Mouse (Mus musculus) megakaryocyte, embryonic 14.5 days (primary cell): ENCODE data around the gene Sptlc2. TPM values are rescaled to one million over a fixed set of nuclear protein-coding genes. Genes with fewer than 3 reads are reported as not detected.

Experiments used
- H3K27me3 ChIP-seq: replicated peaks from 2 replicates; pipeline ENCODE3; 2012; ENCODE audit warnings: inconsistent platforms
- H3K36me3 ChIP-seq: replicated peaks from 2 replicates; pipeline ENCODE3; 2012; ENCODE audit warnings: low read length, inconsistent platforms, mixed read lengths
- H3K4me1 ChIP-seq: 2 replicates; pipeline ENCODE4 v1.6.1; 2012; ENCODE audit warnings: inconsistent platforms
- H3K4me3 ChIP-seq: replicated peaks from 2 replicates; pipeline ENCODE3; 2012; ENCODE audit warnings: moderate library complexity, mild to moderate bottlenecking, inconsistent platforms
- H3K9me3 ChIP-seq: 2 replicates; pipeline ENCODE4 v1.6.1; 2012; ENCODE audit warnings: inconsistent platforms
- FLI1 ChIP-seq: IDR thresholded peaks from 2 replicates; pipeline ENCODE4 v1.6.1; 2012; ENCODE audit warnings: low read length, inconsistent platforms, mixed read lengths
- GATA1 ChIP-seq: IDR thresholded peaks from 3 replicates; pipeline ENCODE4 v1.6.1; 2012; ENCODE audit warnings: mixed read lengths, low read length, inconsistent platforms, borderline replicate concordance
- polyA plus RNA-seq: library from polyadenylated mRNA; stranded (reverse); fragments of >175 nt; gene quantifications from 2 replicates; pipeline ENCODE4 v1.2.3, GENCODE M21; 2012; ENCODE audit warnings: low replicate concordance; ENCODE audit not compliant: insufficient read depth

Sptlc2 gene
- polyA plus RNA-seq, 1 experiment: 44.0 TPM

GRCm38 (mm10) chr12:87274853-87275831 lies 113.0 kb downstream of the Sptlc2 start:
- Histone ChIP-seq H3K36me3 (peaks cover 76% of the 10 kb centered on the region), H3K4me1 (peaks cover 66% of the 10 kb centered on the region), H3K9me3 (no peaks in the 10 kb centered on the region), H3K4me3 (peak overlapping the region; percentile 9), H3K27me3 (no peaks in the 10 kb centered on the region)
- TF ChIP-seq FLI1 (no peak), GATA1 (no peak)

DNA sequence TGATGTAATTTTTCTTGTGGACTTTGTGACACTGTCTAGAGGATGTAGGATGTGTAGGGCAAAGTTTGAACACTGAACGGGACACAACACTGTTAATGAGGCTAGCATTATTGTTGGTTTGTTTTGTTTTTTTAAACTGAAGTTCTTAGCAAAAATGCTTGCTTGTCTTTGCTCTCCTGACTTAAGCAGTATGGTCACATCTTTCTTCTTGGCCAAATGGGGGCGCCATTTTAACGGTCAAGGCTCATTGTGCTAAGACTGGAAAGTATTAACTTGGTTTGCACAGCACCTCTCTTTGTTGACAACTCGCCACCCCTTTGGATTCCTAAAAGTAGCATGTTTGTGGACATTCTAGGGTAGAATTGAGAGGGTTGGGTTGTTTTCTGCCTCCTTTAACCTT lies 120.5 kb downstream of the Sptlc2 start:
- TF ChIP-seq FLI1: no peak
- no peak for TF ChIP-seq GATA1
- H3K36me3 ChIP-seq: peaks cover 62% of the 10 kb centered on the region

GRCm38 (mm10) chr12:87266827-87267603 lies 121.1 kb downstream of the Sptlc2 start:
- H3K4me3 ChIP-seq: peak overlapping the region; percentile 94
- peaks cover 36% of the 10 kb centered on the region for H3K4me1 ChIP-seq
- no peaks in the 10 kb centered on the region for H3K9me3 ChIP-seq
- H3K36me3 ChIP-seq: peaks cover 62% of the 10 kb centered on the region
- no peak for TF ChIP-seq FLI1
- TF ChIP-seq GATA1: no peak
- no peaks in the 10 kb centered on the region for H3K27me3 ChIP-seq

More for the DNA sequence above, 120.5 kb downstream of the Sptlc2 start:
- no peaks in the 10 kb centered on the region for H3K27me3 ChIP-seq
- H3K9me3 ChIP-seq: no peaks in the 10 kb centered on the region
- H3K4me3 ChIP-seq: peak overlapping the region; percentile 94
- H3K4me1 ChIP-seq: peaks cover 36% of the 10 kb centered on the region

GRCm38 (mm10) chr12:87266108-87266826 lies 121.9 kb downstream of the Sptlc2 start, which contains the start of the genes Vipas39 and Ahsa1:
TSS of gene Vipas39 (minus strand) at chr12:87266256.
TSS of gene Ahsa1 (plus strand) at chr12:87266479.
- Histone ChIP-seq H3K9me3 (no peaks in the 10 kb centered on the region), H3K36me3 (peaks cover 62% of the 10 kb centered on the region), H3K27me3 (no peaks in the 10 kb centered on the region), H3K4me3 (peak within 1 kb of the TSS; percentile 94), H3K4me1 (peaks cover 36% of the 10 kb centered on the region)
- TF ChIP-seq FLI1 (0 out of 2 replicates have a peak, but pooled peaks have one; percentile 68), GATA1 (no peak)

GRCm38 (mm10) chr12:87265444-87265843 lies 122.7 kb downstream of the Sptlc2 start:
- no peak for TF ChIP-seq GATA1
- peak overlapping the region; percentile 94 for H3K4me3 ChIP-seq
- H3K4me1 ChIP-seq: peaks cover 36% of the 10 kb centered on the region
- H3K36me3 ChIP-seq: peaks cover 62% of the 10 kb centered on the region
- no peaks in the 10 kb centered on the region for H3K27me3 ChIP-seq
- H3K9me3 ChIP-seq: no peaks in the 10 kb centered on the region

GRCm38 (mm10) chr12:87260562-87260961 lies 127.6 kb downstream of the Sptlc2 start:
- Histone ChIP-seq H3K4me3 (no peak overlapping the region), H3K36me3 (peaks cover 81% of the 10 kb centered on the region), H3K9me3 (no peaks in the 10 kb centered on the region), H3K27me3 (no peaks in the 10 kb centered on the region), H3K4me1 (peaks cover 25% of the 10 kb centered on the region)
- TF ChIP-seq GATA1 (no peak), FLI1 (no peak)

DNA sequence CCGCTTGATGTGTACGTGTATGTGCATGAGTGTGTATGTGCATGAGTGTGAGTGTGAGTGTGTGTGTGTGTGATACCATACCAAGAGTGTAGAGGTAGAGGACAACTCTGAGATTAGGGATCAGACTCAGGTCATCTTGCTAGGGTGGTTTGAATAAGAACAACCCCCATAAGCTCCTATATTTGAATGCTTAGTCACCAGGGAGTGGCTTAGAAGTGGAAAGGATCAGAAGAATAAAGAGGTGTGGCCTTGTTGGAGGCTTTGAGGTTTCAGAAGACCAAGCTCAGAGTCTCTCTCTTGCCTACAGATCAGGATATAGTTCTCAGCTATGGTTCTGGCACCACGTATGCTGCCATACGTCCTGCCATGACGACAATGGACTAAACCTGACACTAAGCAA lies 131.5 kb downstream of the Sptlc2 start:
- H3K4me1 ChIP-seq: peaks cover 13% of the 10 kb centered on the region
- no peaks in the 10 kb centered on the region for H3K9me3 ChIP-seq
- no peak for TF ChIP-seq GATA1
- TF ChIP-seq FLI1: no peak
- no peaks in the 10 kb centered on the region for H3K27me3 ChIP-seq
- peaks cover 91% of the 10 kb centered on the region for H3K36me3 ChIP-seq
- H3K4me3 ChIP-seq: no peak overlapping the region

Other genes starting within 250 kb of the Sptlc2 start
- gene Gstz1, start 241.2 kb downstream of the Sptlc2 start, polyA plus RNA-seq: 2.2 and 3.2 TPM in 2 replicates
- 1.4 and 2.0 TPM in 2 replicates for gene Pomt2, start 240.4 kb downstream of the Sptlc2 start, polyA plus RNA-seq
- gene Samd15, start 188.6 kb downstream of the Sptlc2 start, polyA plus RNA-seq: 0.26 TPM in 1 of 2 replicates, not detected in the other
- gene Tmed8, start 187.9 kb downstream of the Sptlc2 start, polyA plus RNA-seq: 0.38 TPM in 1 of 2 replicates, not detected in the other
- gene Noxred1, start 149.6 kb downstream of the Sptlc2 start, polyA plus RNA-seq: not detected in 2 replicates
- gene Vipas39, start 122.1 kb downstream of the Sptlc2 start, polyA plus RNA-seq: 2.2 and 3.4 TPM in 2 replicates
- 21.3 and 90.4 TPM in 2 replicates for gene Ahsa1, start 121.9 kb downstream of the Sptlc2 start, polyA plus RNA-seq
- 0.04 TPM in 1 of 2 replicates, not detected in the other for gene Ism2, start 88.7 kb downstream of the Sptlc2 start, polyA plus RNA-seq
- gene Slirp, start 55.5 kb upstream of the Sptlc2 start, polyA plus RNA-seq: 2.9 TPM in 1 of 2 replicates, not detected in the other
- 36.7 and 132 TPM in 2 replicates for gene Alkbh1, start 55.7 kb upstream of the Sptlc2 start, polyA plus RNA-seq
- 2.3 and 27.5 TPM in 2 replicates for gene Snw1, start 83.9 kb upstream of the Sptlc2 start, polyA plus RNA-seq
- not detected in 2 replicates for gene Gm5788, start 106.4 kb upstream of the Sptlc2 start, polyA plus RNA-seq
- gene Gm8300, start 126.0 kb upstream of the Sptlc2 start, polyA plus RNA-seq: not detected in 2 replicates
- not detected in 2 replicates for gene Oog1, start 214.3 kb upstream of the Sptlc2 start, polyA plus RNA-seq
- gene Gm4027, start 230.5 kb upstream of the Sptlc2 start, polyA plus RNA-seq: not detected in 2 replicates